Mouse (Mus musculus) lung, adult 2 months (tissue): ENCODE results near the gene Olfr1423.

Experiments used
- CTCF ChIP-seq: fragments of 200-500 bp; IDR thresholded peaks from 2 replicates; pipeline ENCODE4 v1.5.1; 2011; ENCODE audit warnings: mild to moderate bottlenecking, low read length, control low read depth; ENCODE audit not compliant: insufficient read depth
- POLR2A ChIP-seq: fragments of 200-500 bp; IDR thresholded peaks from 2 replicates; pipeline ENCODE4 v1.6.1; 2011; ENCODE audit warnings: low read depth, mild to moderate bottlenecking, control low read depth, low read length, borderline replicate concordance; ENCODE audit errors: extremely low read depth

DNA sequence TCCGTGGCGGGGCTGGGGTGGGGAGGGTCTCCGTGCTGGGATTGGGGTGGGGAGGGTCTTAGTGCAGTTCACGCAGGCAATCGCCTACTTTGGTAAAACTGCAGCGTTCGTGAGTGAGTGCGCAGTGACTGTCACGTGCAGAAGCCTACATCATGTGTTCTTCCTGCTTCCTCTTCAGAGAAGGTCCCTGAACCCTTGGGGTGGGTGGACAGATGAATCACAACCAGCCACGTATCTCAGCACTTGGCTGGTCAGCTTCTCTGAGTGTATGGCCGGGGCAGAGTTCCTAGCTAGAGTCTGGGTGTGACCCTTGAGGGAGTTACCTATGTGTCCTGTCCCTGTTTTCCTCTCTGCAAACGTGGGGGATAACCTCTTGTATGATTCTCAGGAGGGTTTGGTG lies 27.9 kb downstream of the Olfr1423 start:
- TF ChIP-seq CTCF, result no peak
- peak; percentile 72; the same call in 1 of the 2 replicates for TF ChIP-seq POLR2A
